Mouse (Mus musculus) central nervous system, embryonic 14 days (tissue): ENCODE measurements around the gene Gm21972. TPM values are rescaled to one million over a fixed set of nuclear protein-coding genes. Genes with fewer than 3 reads are reported as not detected.

Experiments
- polyA plus RNA-seq: library from polyadenylated mRNA; depleted of rRNA; stranded (reverse); fragments of >200 nt; gene quantifications from 2 replicates; pipeline ENCODE4 v1.2.3, GENCODE M21; 2012; rRNA removed

Gm21972 gene
- 2.3 and 2.5 TPM in 2 replicates for polyA plus RNA-seq

GRCm38 (mm10) chr1:86133337-86133736, at the start of gene Gm21972:
Gene Gm21972, plus strand, starts transcription at chr1:86133637.

GRCm38 (mm10) chr1:86111779-86112178, 21.7 kb upstream of the Gm21972 start, which contains the start of gene Htr2b:
Gene Htr2b, minus strand, starts transcription at chr1:86111970.

DNA sequence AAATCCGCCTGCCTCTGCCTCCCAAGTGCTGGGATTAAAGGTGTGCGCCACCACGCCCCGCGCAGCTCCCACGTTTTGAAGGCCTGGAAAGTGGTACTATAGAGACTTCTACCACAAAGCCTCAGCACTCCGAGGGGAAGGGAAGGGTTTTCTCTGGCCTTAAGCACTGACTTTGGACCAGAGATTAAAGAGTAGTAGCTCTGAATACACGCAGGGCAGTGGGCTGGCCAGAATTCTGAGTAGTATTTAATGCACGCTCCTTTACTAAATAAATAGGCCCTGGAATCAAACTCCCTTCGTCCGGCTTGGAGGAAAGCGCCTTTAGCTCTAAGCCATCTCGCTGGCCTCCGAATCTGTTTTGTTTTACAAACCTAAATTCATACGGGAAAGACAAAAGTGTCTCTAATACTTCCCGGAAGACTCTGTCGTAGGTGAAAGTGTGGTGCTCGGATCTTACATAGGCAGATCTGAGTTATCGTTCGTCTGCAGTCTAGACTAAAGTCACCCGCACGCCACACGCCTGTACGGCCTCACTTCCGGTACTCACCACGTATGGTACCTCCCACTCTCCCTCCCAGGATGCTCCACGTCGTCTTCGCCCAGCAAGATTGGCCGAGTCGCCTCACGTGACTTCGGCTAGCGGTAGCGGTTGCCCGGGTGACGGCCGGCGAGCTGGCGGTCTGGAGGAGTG, 20.8 kb downstream of the Gm21972 start, which contains the start of gene Armc9:
TSS of gene Armc9 (plus strand) at position 648 of the 691 bp plus-strand sequence.

Other genes starting within 250 kb of the Gm21972 start
- 156 and 169 TPM in 2 replicates for gene Itm2c, start 239.4 kb upstream of the Gm21972 start, polyA plus RNA-seq
- 6.2 and 6.9 TPM in 2 replicates for gene 4933407L21Rik, start 205.2 kb upstream of the Gm21972 start, polyA plus RNA-seq
- 0.01 and 0.02 TPM in 2 replicates for gene Gpr55, start 172.6 kb upstream of the Gm21972 start, polyA plus RNA-seq
- gene Spata3, start 116.8 kb upstream of the Gm21972 start, polyA plus RNA-seq, result 0.23 TPM in 1 of 2 replicates, not detected in the other
- gene 2810459M11Rik, start 87.8 kb upstream of the Gm21972 start, polyA plus RNA-seq, result 5.5 and 7.3 TPM in 2 replicates
- gene Psmd1, start 69.2 kb upstream of the Gm21972 start, polyA plus RNA-seq, result 90.3 and 91.2 TPM in 2 replicates
- gene Htr2b, start 21.7 kb upstream of the Gm21972 start, polyA plus RNA-seq, result 0.05 and 0.13 TPM in 2 replicates
- gene Armc9, start 21.1 kb downstream of the Gm21972 start, polyA plus RNA-seq, result 23.8 and 24.3 TPM in 2 replicates
- 3.8 and 5.0 TPM in 2 replicates for gene B3gnt7, start 169.2 kb downstream of the Gm21972 start, polyA plus RNA-seq
- 148 and 177 TPM in 2 replicates for gene Ncl, start 225.8 kb downstream of the Gm21972 start, polyA plus RNA-seq